Mouse (Mus musculus): Measurements from ENCODE around the gene Stip1.

DNA sequence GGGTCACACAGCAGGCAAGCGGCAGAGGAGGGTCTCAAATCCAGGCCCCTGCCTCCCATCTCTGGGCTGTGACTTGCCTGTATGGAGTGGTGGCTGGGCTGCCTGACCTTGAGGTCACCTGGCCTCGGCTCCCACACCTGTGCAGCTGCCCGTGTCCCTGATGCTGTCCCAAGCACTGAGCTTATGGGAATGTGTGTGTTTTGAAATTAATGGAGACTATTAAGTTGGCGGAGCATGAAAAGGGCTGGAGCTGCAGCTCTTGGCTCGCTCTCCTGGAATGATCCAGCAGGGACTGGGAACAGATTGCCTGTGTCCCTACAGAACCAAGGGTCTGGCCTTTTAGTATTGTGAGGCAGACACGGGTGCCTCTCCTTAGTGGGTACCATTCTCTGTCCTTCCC is 32.5 kb upstream of the Stip1 start:
- TF ChIP-seq POLR2A (IDR thresholded peaks at IDR 0.05; ENCODE audit: low read depth, low read length) (no peak), CTCF (IDR thresholded peaks at IDR 0.05; ENCODE audit: borderline replicate concordance, insufficient read depth, low read length) (no peak)
